Mouse (Mus musculus) heart, postnatal 0 days (tissue): Measurements from ENCODE around the gene Pde11a.

ENCODE experiments used
- CTCF ChIP-seq: IDR thresholded peaks from 2 replicates; pipeline ENCODE4 v1.5.1; 2016; ENCODE audit warnings: antibody characterized with exemption, control low read depth, low read depth
- EP300 ChIP-seq: IDR thresholded peaks from 2 replicates; pipeline ENCODE4 v1.6.1; 2016; ENCODE audit warnings: antibody characterized with exemption, low read depth

GRCm38 (mm10) chr2:75990885-75991539, 347.6 kb downstream of the Pde11a start:
- TF ChIP-seq CTCF, result peak; percentile 75
- TF ChIP-seq EP300, result no peak
